Mouse (Mus musculus): ENCODE measurements around the gene Mx1. TPM values are rescaled to one million over a fixed set of nuclear protein-coding genes. Genes with fewer than 3 reads are reported as not detected.

The Mx1 gene
- total and polyA plus RNA-seq, 3 experiments = 0.27 TPM; not detected in 2

DNA sequence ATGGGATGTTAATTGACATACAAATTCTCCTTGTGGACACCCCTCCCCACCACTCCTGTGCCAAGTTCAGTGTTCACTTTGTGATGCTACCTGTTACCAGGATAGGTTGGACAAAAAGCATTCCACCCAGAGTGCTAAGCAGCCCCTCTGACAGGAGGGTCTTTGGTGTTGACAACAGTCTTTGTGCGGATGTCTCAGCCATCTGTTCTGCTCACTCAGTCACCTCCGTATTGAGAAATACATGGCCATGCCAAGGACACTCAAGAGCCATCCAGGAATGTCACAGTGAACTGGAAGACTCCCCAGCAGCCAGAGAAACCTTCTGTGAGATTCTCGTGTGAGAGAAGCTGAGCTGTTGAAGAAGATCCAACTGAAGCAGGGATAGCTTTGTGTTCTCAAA, 24.5 kb downstream of the Mx1 start:
- no peak for ATAC-seq (ENCODE audit: extremely low read depth, insufficient number of reproducible peaks, low FRiP score, poor library complexity, severe bottlenecking)
- DNase-seq (ENCODE audit: low spot score) = no peak
- H3K36me3 ChIP-seq (replicated peaks) = no peaks in the 10 kb centered on the region
- H3K4me1 ChIP-seq (ENCODE audit: insufficient read depth, low read depth, low read length) = no peaks in the 10 kb centered on the region
- TF ChIP-seq CTCF (IDR thresholded peaks at IDR 0.05; ENCODE audit: low read depth, low read length) = no peak
- no peak for TF ChIP-seq GATA2 (IDR thresholded peaks at IDR 0.05; ENCODE audit: borderline replicate concordance, low read depth, low read length)
- TF ChIP-seq TAL1 (conservative IDR thresholded peaks at IDR 0.05; ENCODE audit: low read depth, low read length) = no peak
- no peak for TF ChIP-seq GATA1 (IDR thresholded peaks at IDR 0.05; ENCODE audit: borderline replicate concordance, low read length)
- no peak for TF ChIP-seq POLR2AphosphoS5 (IDR thresholded peaks at IDR 0.05; ENCODE audit: insufficient replicate concordance, low read depth, low read length)
- H3K9me3 ChIP-seq (replicated peaks) = no peaks in the 10 kb centered on the region
- H3K27me3 ChIP-seq (ENCODE audit: insufficient read depth, low read length) = no peaks in the 10 kb centered on the region
- no peak overlapping the region for H3K4me3 ChIP-seq (ENCODE audit: low read depth, low read length)

DNA sequence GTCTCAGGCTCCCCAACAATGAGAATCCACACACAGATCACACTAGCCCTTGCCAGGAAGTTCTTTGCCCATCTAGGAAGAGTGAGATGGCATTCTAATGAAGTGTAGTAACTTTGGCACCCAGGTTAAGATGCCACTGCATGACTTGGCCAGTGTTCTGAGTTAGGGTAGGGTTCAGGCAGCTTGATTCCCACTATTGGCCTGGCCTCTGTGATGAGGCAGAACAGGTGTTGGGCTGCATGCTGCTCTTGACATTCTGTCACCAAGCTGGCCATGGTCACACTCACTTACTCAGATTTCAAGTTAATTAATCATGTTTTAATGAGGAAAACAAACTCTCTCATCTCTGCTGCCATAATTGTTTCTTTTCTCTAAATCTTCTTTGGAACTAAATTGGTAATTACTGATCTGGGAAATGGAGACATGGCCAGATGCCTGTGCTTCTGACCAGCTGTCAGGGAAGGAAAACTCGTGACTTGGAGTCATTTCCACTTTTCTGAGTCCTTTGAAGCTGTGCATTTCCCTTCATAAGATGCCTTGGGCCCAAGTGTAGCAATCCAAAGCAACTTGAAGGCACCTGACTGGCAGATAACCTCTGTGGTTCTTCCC, 25.2 kb downstream of the Mx1 start:
- Histone ChIP-seq H3K27me3 (ENCODE audit: insufficient read depth, low read length) (no peaks in the 10 kb centered on the region), H3K4me3 (ENCODE audit: low read depth, low read length) (no peak overlapping the region), H3K4me1 (ENCODE audit: insufficient read depth, low read depth, low read length) (no peaks in the 10 kb centered on the region), H3K36me3 (replicated peaks) (no peaks in the 10 kb centered on the region), H3K9me3 (replicated peaks) (no peaks in the 10 kb centered on the region)
- TF ChIP-seq TAL1 (conservative IDR thresholded peaks at IDR 0.05; ENCODE audit: low read depth, low read length) (no peak), CTCF (IDR thresholded peaks at IDR 0.05; ENCODE audit: low read depth, low read length) (no peak), POLR2AphosphoS5 (IDR thresholded peaks at IDR 0.05; ENCODE audit: insufficient replicate concordance, low read depth, low read length) (no peak), GATA1 (IDR thresholded peaks at IDR 0.05; ENCODE audit: borderline replicate concordance, low read length) (no peak), GATA2 (IDR thresholded peaks at IDR 0.05; ENCODE audit: borderline replicate concordance, low read depth, low read length) (no peak)
- ATAC-seq (ENCODE audit: extremely low read depth, insufficient number of reproducible peaks, low FRiP score, poor library complexity, severe bottlenecking) (no peak), DNase-seq (ENCODE audit: low spot score) (no peak)

DNA sequence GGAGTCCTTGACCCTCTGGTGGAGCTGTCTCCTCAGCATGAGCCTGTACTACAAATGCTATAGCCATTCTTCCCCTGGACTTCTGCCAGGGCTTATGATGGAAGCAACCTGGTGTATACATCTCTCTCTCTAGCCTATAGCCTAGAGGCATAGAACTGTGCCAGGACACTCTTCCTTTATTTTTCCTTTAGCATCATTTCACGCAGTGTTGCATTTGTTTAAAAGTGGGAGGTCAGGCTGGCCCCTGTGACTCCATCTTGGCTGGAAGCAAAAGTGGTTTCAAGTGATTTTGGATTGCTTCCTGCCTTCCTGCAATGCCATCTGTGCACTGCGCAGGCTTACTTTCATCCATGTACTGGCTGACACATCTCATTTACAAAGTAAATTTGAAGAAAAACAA, 28.5 kb downstream of the Mx1 start:
- TF ChIP-seq GATA1 (IDR thresholded peaks at IDR 0.05; ENCODE audit: borderline replicate concordance, low read length) (no peak), GATA2 (IDR thresholded peaks at IDR 0.05; ENCODE audit: borderline replicate concordance, low read depth, low read length) (no peak), POLR2AphosphoS5 (IDR thresholded peaks at IDR 0.05; ENCODE audit: insufficient replicate concordance, low read depth, low read length) (no peak), CTCF (IDR thresholded peaks at IDR 0.05; ENCODE audit: low read depth, low read length) (no peak), TAL1 (conservative IDR thresholded peaks at IDR 0.05; ENCODE audit: low read depth, low read length) (no peak)
- ATAC-seq (ENCODE audit: extremely low read depth, insufficient number of reproducible peaks, low FRiP score, poor library complexity, severe bottlenecking) = no peak
- Histone ChIP-seq H3K4me1 (ENCODE audit: insufficient read depth, low read depth, low read length) (no peaks in the 10 kb centered on the region), H3K4me3 (ENCODE audit: low read depth, low read length) (no peak overlapping the region), H3K9me3 (replicated peaks) (no peaks in the 10 kb centered on the region), H3K36me3 (replicated peaks) (no peaks in the 10 kb centered on the region), H3K27me3 (ENCODE audit: insufficient read depth, low read length) (no peaks in the 10 kb centered on the region)
- no peak for DNase-seq (ENCODE audit: low spot score)

DNA sequence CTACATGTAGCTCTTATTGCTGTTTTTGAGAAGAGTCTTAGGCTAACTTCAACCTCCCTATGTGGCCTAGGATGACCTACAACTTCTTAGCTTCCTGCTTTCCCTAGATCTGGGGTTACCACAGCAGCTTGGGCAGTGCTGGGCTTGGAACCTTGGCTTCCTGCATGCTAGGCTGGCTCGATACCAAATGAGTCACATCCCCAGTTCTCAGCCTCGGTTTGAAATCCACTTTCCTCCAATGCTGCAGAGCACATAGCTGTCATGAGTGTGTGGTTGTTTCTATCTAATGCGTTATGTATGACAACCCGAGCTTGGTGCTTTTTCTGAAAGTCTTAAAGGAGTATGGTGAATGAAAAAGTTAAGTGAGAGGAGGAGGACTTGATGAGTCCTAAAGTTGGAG, 31.4 kb downstream of the Mx1 start:
- ATAC-seq (ENCODE audit: extremely low read depth, insufficient number of reproducible peaks, low FRiP score, poor library complexity, severe bottlenecking) (no peak), DNase-seq (ENCODE audit: low spot score) (no peak)
- Histone ChIP-seq H3K27me3 (ENCODE audit: insufficient read depth, low read length) (no peaks in the 10 kb centered on the region), H3K4me1 (ENCODE audit: insufficient read depth, low read depth, low read length) (no peaks in the 10 kb centered on the region), H3K4me3 (ENCODE audit: low read depth, low read length) (no peak overlapping the region), H3K9me3 (replicated peaks) (no peaks in the 10 kb centered on the region), H3K36me3 (replicated peaks) (no peaks in the 10 kb centered on the region)
- TF ChIP-seq POLR2AphosphoS5 (IDR thresholded peaks at IDR 0.05; ENCODE audit: insufficient replicate concordance, low read depth, low read length) = no peak
- TF ChIP-seq CTCF (IDR thresholded peaks at IDR 0.05; ENCODE audit: low read depth, low read length) = no peak
- TF ChIP-seq GATA1 (IDR thresholded peaks at IDR 0.05; ENCODE audit: borderline replicate concordance, low read length) = no peak
- TF ChIP-seq GATA2 (IDR thresholded peaks at IDR 0.05; ENCODE audit: borderline replicate concordance, low read depth, low read length) = no peak
- TF ChIP-seq TAL1 (conservative IDR thresholded peaks at IDR 0.05; ENCODE audit: low read depth, low read length) = no peak

DNA sequence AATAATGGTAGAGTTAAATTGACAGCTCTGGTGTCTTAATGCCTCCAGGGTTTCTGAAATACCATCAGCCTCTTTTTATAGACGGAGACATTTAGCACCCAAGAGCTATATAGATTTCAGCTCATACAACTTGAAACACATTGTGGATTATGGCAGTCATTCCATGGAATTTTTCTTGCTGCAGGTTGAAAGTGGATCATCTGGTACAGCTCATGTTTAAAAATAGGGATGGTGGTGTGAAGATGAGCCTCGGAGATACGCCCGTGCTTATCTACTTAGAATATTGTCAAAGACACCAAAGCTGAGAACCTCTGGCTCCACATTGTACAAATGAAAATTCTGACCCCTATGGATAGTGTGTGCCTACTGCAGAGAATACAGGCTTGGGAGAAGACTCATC, 32.6 kb downstream of the Mx1 start:
- DNase-seq (ENCODE audit: low spot score) (no peak), ATAC-seq (ENCODE audit: extremely low read depth, insufficient number of reproducible peaks, low FRiP score, poor library complexity, severe bottlenecking) (no peak)
- Histone ChIP-seq H3K36me3 (replicated peaks) (no peaks in the 10 kb centered on the region), H3K4me3 (ENCODE audit: low read depth, low read length) (no peak overlapping the region), H3K4me1 (ENCODE audit: insufficient read depth, low read depth, low read length) (no peaks in the 10 kb centered on the region), H3K9me3 (replicated peaks) (no peaks in the 10 kb centered on the region), H3K27me3 (ENCODE audit: insufficient read depth, low read length) (no peaks in the 10 kb centered on the region)
- TF ChIP-seq TAL1 (conservative IDR thresholded peaks at IDR 0.05; ENCODE audit: low read depth, low read length) = no peak
- no peak for TF ChIP-seq CTCF (IDR thresholded peaks at IDR 0.05; ENCODE audit: low read depth, low read length)
- TF ChIP-seq POLR2AphosphoS5 (IDR thresholded peaks at IDR 0.05; ENCODE audit: insufficient replicate concordance, low read depth, low read length) = no peak
- TF ChIP-seq GATA2 (IDR thresholded peaks at IDR 0.05; ENCODE audit: borderline replicate concordance, low read depth, low read length) = no peak
- no peak for TF ChIP-seq GATA1 (IDR thresholded peaks at IDR 0.05; ENCODE audit: borderline replicate concordance, low read length)

DNA sequence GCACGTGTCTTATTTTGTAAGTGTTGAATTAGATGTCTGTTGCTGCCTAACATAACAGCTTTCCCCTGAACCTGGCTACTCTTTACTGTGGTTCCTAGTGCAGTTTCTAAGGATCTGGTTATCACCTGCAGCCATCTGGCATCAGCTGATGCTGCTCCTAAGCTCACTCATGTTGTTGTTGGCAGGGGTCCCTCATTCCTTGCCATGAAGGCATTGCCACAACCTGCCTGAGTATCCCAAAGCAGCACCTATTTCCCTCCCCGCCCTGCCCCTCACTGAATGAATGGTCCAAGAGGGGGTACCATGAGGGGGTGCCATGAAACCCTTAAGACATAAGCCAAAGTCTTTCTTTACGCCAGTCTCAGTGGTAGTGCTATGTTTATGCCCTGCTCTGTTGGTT, 34.7 kb downstream of the Mx1 start:
- no peak for ATAC-seq (ENCODE audit: extremely low read depth, insufficient number of reproducible peaks, low FRiP score, poor library complexity, severe bottlenecking)
- H3K27me3 ChIP-seq (ENCODE audit: insufficient read depth, low read length) = no peaks in the 10 kb centered on the region

More for the DNA sequence above, 34.7 kb downstream of the Mx1 start:
- no peaks in the 10 kb centered on the region for H3K4me1 ChIP-seq (ENCODE audit: insufficient read depth, low read depth, low read length)
- TF ChIP-seq CTCF (IDR thresholded peaks at IDR 0.05; ENCODE audit: low read depth, low read length) (no peak), GATA1 (IDR thresholded peaks at IDR 0.05; ENCODE audit: borderline replicate concordance, low read length) (no peak), POLR2AphosphoS5 (IDR thresholded peaks at IDR 0.05; ENCODE audit: insufficient replicate concordance, low read depth, low read length) (no peak), TAL1 (conservative IDR thresholded peaks at IDR 0.05; ENCODE audit: low read depth, low read length) (no peak), GATA2 (IDR thresholded peaks at IDR 0.05; ENCODE audit: borderline replicate concordance, low read depth, low read length) (no peak)
- no peak for DNase-seq (ENCODE audit: low spot score)
- H3K36me3 ChIP-seq (replicated peaks) = no peaks in the 10 kb centered on the region
- no peak overlapping the region for H3K4me3 ChIP-seq (ENCODE audit: low read depth, low read length)
- no peaks in the 10 kb centered on the region for H3K9me3 ChIP-seq (replicated peaks)
